Mouse (Mus musculus): ENCODE results near the gene Gm29609. TPM values are rescaled to one million over a fixed set of nuclear protein-coding genes. Genes with fewer than 3 reads are reported as not detected.

The Gm29609 gene
- polyA plus RNA-seq, 2 experiments, result 0.96 to 4.3 TPM

DNA sequence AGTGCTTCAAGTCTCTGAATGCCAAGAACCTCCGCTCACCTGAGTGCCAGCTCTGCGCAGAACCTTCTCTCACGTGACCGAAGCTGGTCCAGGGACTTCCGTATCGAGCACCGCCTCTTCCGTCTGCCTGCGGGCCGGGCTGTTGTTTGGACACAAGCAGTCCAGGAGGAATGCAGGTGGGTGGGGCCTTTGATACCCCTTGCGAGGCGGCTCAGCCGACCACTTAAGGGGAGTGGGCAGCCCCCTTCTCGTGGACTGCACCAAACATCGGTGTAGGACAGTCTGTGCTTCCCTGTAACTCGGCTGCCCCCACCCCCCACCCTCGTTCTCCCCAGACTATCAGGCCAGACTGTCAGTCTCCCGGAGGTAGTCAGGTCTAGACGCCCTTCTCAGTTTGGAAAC, 25.6 kb downstream of the Gm29609 start, which contains the start of gene Mpv17:
Mpv17 (minus strand) TSS at position 100 of the 402 bp plus-strand sequence.
- Histone ChIP-seq H3K36me3 (ENCODE audit: control insufficient read depth, insufficient read depth, low read length) (peaks cover 35% of the 10 kb centered on the region), H3K4me2 (replicated peaks; ENCODE audit: low read depth, low read length, severe bottlenecking) (peak within 1 kb of the TSS; percentile 60), H3K4me3 (replicated peaks; ENCODE audit: low read length) (peak within 1 kb of the TSS; percentile 51), H3K27ac (replicated peaks; ENCODE audit: low read depth, low read length) (peak within 1 kb of the TSS; percentile 67), H3K9ac (ENCODE audit: low read depth, low read length, severe bottlenecking) (peak within 1 kb of the TSS; percentile 53), H3K9me3 (ENCODE audit: control insufficient read depth, low read length) (no peaks in the 10 kb centered on the region), H3K4me1 (ENCODE audit: control insufficient read depth, insufficient read depth, low read length) (peaks cover 5% of the 10 kb centered on the region; the same call in 1 of the 2 replicates), H3K27me3 (ENCODE audit: control insufficient read depth, insufficient read depth, low read length) (no peaks in the 10 kb centered on the region)
- TF ChIP-seq POLR2A (IDR thresholded peaks at IDR 0.05; ENCODE audit: borderline replicate concordance, extremely low read depth, insufficient read depth, insufficient read length), result peak; percentile 79; the same call in 1 of the 2 replicates
- WGBS, result 2% methylated on average over 19 of the region's 19 CpGs
- ATAC-seq (ENCODE audit: low FRiP score, low read depth) (peak; percentile 94), DNase-seq (ENCODE audit: low spot score) (peak; percentile 86)

DNA sequence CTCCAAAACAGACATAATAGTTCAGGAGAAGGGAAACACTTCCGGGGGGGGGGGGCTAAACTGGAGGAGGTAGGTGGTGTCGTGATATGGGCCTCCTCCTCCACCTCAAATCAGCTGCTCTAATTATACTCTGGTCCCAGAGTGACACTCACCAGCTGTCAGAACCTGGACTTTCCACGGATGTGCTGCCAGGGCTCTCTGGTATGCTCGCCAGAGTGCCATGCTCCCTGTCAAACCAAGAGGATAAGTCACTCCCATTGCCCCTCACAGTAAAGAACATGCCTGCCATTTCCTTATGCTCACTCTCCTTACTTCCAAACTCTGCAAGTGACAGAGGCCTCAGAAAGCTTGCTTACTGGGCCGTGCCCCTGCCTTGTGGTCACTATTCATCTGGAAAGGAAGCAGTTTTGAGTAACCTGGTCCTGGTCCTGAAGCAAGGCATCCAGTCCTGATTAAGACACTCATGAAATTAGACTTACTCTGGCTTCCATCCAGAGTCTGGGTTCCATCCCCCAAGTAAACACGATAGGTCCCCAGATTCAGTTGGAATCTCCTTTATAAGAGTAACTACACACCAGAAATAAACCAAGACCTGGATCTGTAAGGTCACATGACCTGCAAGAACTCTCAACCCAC, 26.1 kb downstream of the Gm29609 start:
- Histone ChIP-seq H3K27me3 (ENCODE audit: control insufficient read depth, insufficient read depth, low read length) (no peaks in the 10 kb centered on the region), H3K9ac (ENCODE audit: low read depth, low read length, severe bottlenecking) (peak overlapping the region; percentile 53), H3K4me3 (replicated peaks; ENCODE audit: low read length) (peak overlapping the region; percentile 51), H3K4me2 (replicated peaks; ENCODE audit: low read depth, low read length, severe bottlenecking) (peak overlapping the region; percentile 60), H3K4me1 (ENCODE audit: control insufficient read depth, insufficient read depth, low read length) (peaks cover 5% of the 10 kb centered on the region; the same call in 1 of the 2 replicates), H3K9me3 (ENCODE audit: control insufficient read depth, low read length) (no peaks in the 10 kb centered on the region), H3K36me3 (ENCODE audit: control insufficient read depth, insufficient read depth, low read length) (peaks cover 30% of the 10 kb centered on the region), H3K27ac (replicated peaks; ENCODE audit: low read depth, low read length) (no peak overlapping the region)
- WGBS, result 46% methylated on average over 6 of the region's 6 CpGs
- no peak for ATAC-seq (ENCODE audit: low FRiP score, low read depth)
- no peak for TF ChIP-seq POLR2A (IDR thresholded peaks at IDR 0.05; ENCODE audit: borderline replicate concordance, extremely low read depth, insufficient read depth, insufficient read length)
- no peak for DNase-seq (ENCODE audit: low spot score)

DNA sequence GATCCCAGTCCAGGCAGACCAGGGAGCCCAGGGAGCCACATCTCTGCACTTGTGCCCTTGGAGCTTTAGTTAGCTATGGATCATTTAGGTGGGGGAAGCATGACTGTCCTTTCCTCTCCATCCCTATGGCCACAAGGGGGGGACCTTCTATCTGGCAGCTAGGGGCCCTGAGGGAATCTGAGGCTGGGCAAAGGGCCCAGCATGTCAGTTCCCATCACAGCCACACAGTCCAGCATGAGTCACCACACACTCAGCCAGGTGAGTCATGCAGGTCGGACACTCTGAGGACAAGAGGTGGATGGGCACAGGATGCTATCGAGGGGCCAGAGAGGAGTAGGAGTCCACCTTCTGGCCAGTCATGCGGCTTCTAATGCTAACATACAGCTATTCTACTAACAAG, 28.0 kb downstream of the Gm29609 start:
- Histone ChIP-seq H3K4me3 (replicated peaks; ENCODE audit: low read length) (no peak overlapping the region), H3K4me2 (replicated peaks; ENCODE audit: low read depth, low read length, severe bottlenecking) (no peak overlapping the region), H3K36me3 (ENCODE audit: control insufficient read depth, insufficient read depth, low read length) (peaks cover 23% of the 10 kb centered on the region; the same call in 1 of the 2 replicates), H3K4me1 (ENCODE audit: control insufficient read depth, insufficient read depth, low read length) (peaks cover 5% of the 10 kb centered on the region; the same call in 1 of the 2 replicates), H3K27me3 (ENCODE audit: control insufficient read depth, insufficient read depth, low read length) (no peaks in the 10 kb centered on the region), H3K9me3 (ENCODE audit: control insufficient read depth, low read length) (no peaks in the 10 kb centered on the region), H3K27ac (replicated peaks; ENCODE audit: low read depth, low read length) (no peak overlapping the region), H3K9ac (ENCODE audit: low read depth, low read length, severe bottlenecking) (no peak overlapping the region)
- no peak for ATAC-seq (ENCODE audit: low FRiP score, low read depth)
- TF ChIP-seq POLR2A (IDR thresholded peaks at IDR 0.05; ENCODE audit: borderline replicate concordance, extremely low read depth, insufficient read depth, insufficient read length), result no peak
- DNase-seq (ENCODE audit: low spot score), result no peak
- 91% methylated on average over 3 of the region's 3 CpGs for WGBS

- no peak for DNase-seq (ENCODE audit: low spot score)
- Histone ChIP-seq H3K36me3 (ENCODE audit: control insufficient read depth, insufficient read depth, low read length) (peaks cover 20% of the 10 kb centered on the region), H3K9me3 (ENCODE audit: control insufficient read depth, low read length) (no peaks in the 10 kb centered on the region), H3K4me2 (replicated peaks; ENCODE audit: low read depth, low read length, severe bottlenecking) (no peak overlapping the region), H3K4me1 (ENCODE audit: control insufficient read depth, insufficient read depth, low read length) (peaks cover 4% of the 10 kb centered on the region; the same call in 1 of the 2 replicates), H3K27ac (replicated peaks; ENCODE audit: low read depth, low read length) (no peak overlapping the region), H3K9ac (ENCODE audit: low read depth, low read length, severe bottlenecking) (no peak overlapping the region), H3K27me3 (ENCODE audit: control insufficient read depth, insufficient read depth, low read length) (no peaks in the 10 kb centered on the region), H3K4me3 (replicated peaks; ENCODE audit: low read length) (no peak overlapping the region)
- ATAC-seq (ENCODE audit: low FRiP score, low read depth), result no peak
- WGBS, result 91% methylated on average over 4 of the region's 4 CpGs
- TF ChIP-seq POLR2A (IDR thresholded peaks at IDR 0.05; ENCODE audit: borderline replicate concordance, extremely low read depth, insufficient read depth, insufficient read length), result no peak
Observed at GRCm38 (mm10) chr5:31149781-31150180, 29.9 kb downstream of the Gm29609 start.

DNA sequence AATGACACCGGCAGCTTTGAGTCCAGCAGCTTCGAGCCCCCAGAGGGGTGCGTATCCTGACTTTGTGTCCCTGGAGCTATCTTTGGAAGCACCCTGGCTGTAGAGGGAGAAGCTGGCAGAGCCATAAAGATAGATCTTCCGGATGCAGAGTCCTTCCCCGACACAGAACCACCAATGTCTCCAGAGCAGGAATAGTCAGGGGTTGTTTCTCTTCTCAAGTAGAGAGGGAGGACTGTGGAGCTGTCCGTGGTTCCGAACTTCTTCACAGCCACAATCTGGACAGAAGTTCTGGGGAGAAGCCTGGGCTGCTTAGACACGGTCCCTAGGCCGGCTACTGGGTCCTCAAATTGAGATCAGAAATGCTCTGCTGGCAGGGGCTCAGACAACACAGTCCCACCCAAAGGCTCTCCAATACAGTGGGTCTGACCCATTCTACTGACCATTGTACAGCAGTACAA, 40.7 kb downstream of the Gm29609 start:
- Histone ChIP-seq H3K4me2 (replicated peaks; ENCODE audit: low read depth, low read length, severe bottlenecking) (no peak overlapping the region), H3K36me3 (ENCODE audit: control insufficient read depth, insufficient read depth, low read length) (peaks cover 12% of the 10 kb centered on the region; the same call in 1 of the 2 replicates)
- WGBS, result 15% methylated on average over 9 of the region's 9 CpGs

More for the DNA sequence above, 40.7 kb downstream of the Gm29609 start:
- H3K4me1 ChIP-seq (ENCODE audit: control insufficient read depth, insufficient read depth, low read length), result no peaks in the 10 kb centered on the region
- 0 out of 2 replicates have a peak overlapping the region, but pooled peaks have one; percentile 3 for H3K4me3 ChIP-seq (replicated peaks; ENCODE audit: low read length)
- peak; percentile 59 for DNase-seq (ENCODE audit: low spot score)
- TF ChIP-seq POLR2A (IDR thresholded peaks at IDR 0.05; ENCODE audit: borderline replicate concordance, extremely low read depth, insufficient read depth, insufficient read length), result no peak
- no peak for ATAC-seq (ENCODE audit: low FRiP score, low read depth)
- H3K9ac ChIP-seq (ENCODE audit: low read depth, low read length, severe bottlenecking), result no peak overlapping the region
- no peaks in the 10 kb centered on the region for H3K9me3 ChIP-seq (ENCODE audit: control insufficient read depth, low read length)
- no peak overlapping the region for H3K27ac ChIP-seq (replicated peaks; ENCODE audit: low read depth, low read length)
- peaks cover 58% of the 10 kb centered on the region for H3K27me3 ChIP-seq (ENCODE audit: control insufficient read depth, insufficient read depth, low read length)
